8 mouse cellular contexts compared by ENCODE assay signal in genomic region chr2:25289651-25290050, GRCm38 (mm10). TPM values are rescaled to one million over a fixed set of nuclear protein-coding genes. Genes with fewer than 3 reads are reported as not detected.
DNase-seq lines count a peak whose midpoint lies in the region; ATAC-seq and TF ChIP-seq lines count a peak whose summit lies in the region.
"Had no signal": no experiment of that assay in that cellular context is flagged by ENCODE, and none has a peak within 500 bp of the region (broad histone marks: within the 10 kb centered on the region; RNA-seq: fewer than 3 reads in every experiment).

TSS of gene Lrrc26 (plus strand) at chr2:25289915.

- WGBS in forebrain, embryonic 13.5 days, result 9% methylated on average over 11 of the region's 11 CpGs

- H3K4me3 ChIP-seq in testis, adult 2 months (ENCODE audit: control insufficient read depth, low read depth, low read length), result peak within 1 kb of the TSS; percentile 76
- peak within 1 kb of the TSS; percentile 27 for H3K4me3 ChIP-seq in forebrain, embryonic 13.5 days
- H3K4me3 ChIP-seq: liver, embryonic 13.5 days had no signal

- no peak for TF ChIP-seq CTCF in testis, adult 2 months (IDR thresholded peaks at IDR 0.05; ENCODE audit: control insufficient read depth, insufficient read depth, insufficient replicate concordance, low read depth, low read length)

- H3K9ac ChIP-seq in forebrain, embryonic 13.5 days, result peak within 1 kb of the TSS; percentile 21
- H3K9ac ChIP-seq: liver, embryonic 13.5 days had no signal

- H3K4me2 ChIP-seq in forebrain, embryonic 13.5 days, result peak within 1 kb of the TSS; percentile 51
- H3K4me2 ChIP-seq: liver, embryonic 13.5 days had no signal

- DNase-seq in testis, postnatal 14 days (ENCODE audit: low spot score), result no peak
- peak; percentile 72 for DNase-seq in kidney, adult 9 months
- DNase-seq in lung, postnatal 4 days, result peak; percentile 54 to 71
- DNase-seq in embryo, embryonic 10.5 days (ENCODE audit: low spot score), result no peak
- no peak for DNase-seq in adrenal gland, adult (ENCODE audit: inconsistent age in 2 of 2, low spot score in 1 of 2)
- DNase-seq: liver, embryonic 13.5 days had no signal

- no peak for ATAC-seq in forebrain, embryonic 13.5 days

- H3K27me3 ChIP-seq in testis, adult 2 months (ENCODE audit: control insufficient read depth, insufficient read depth, low read length), result no peaks in the 10 kb centered on the region
- H3K27me3 ChIP-seq in forebrain, embryonic 13.5 days, result peaks cover 73% of the 10 kb centered on the region

- no peak within 1 kb of the TSS for H3K27ac ChIP-seq in testis, adult 2 months (ENCODE audit: control insufficient read depth, insufficient read depth, low read depth, low read length)
- H3K27ac ChIP-seq in forebrain, embryonic 13.5 days, result no peak within 1 kb of the TSS
- H3K27ac ChIP-seq: liver, embryonic 13.5 days had no signal

- peaks cover 8% of the 10 kb centered on the region for H3K4me1 ChIP-seq in testis, adult 2 months (ENCODE audit: control insufficient read depth, insufficient read depth, low read length)
- peaks cover 26% of the 10 kb centered on the region for H3K4me1 ChIP-seq in forebrain, embryonic 13.5 days

- peaks cover 4% of the 10 kb centered on the region for H3K36me3 ChIP-seq in testis, adult 2 months (ENCODE audit: control insufficient read depth, insufficient read depth, low read length)
- H3K36me3 ChIP-seq in forebrain, embryonic 13.5 days (ENCODE audit: poor library complexity, severe bottlenecking), result peaks cover 21% of the 10 kb centered on the region

- no peak for TF ChIP-seq POLR2A in testis, adult 2 months (IDR thresholded peaks at IDR 0.05; ENCODE audit: control insufficient read depth, low read depth, low read length)

- no peaks in the 10 kb centered on the region for H3K9me3 ChIP-seq in forebrain, embryonic 13.5 days (replicated peaks)
- H3K9me3 ChIP-seq: liver, embryonic 13.5 days had no signal

RNA-seq across cellular contexts. Expression of gene Lrrc26, which starts in this region (rescaled TPM):
- 3.5 and 4.3 TPM in 2 replicates for polyA plus RNA-seq in testis, adult 2 months (2012; rRNA removed)
- polyA plus RNA-seq in forebrain, embryonic 13.5 days (2015; fragmentation: Nextera tagmentation; extraction: Ambion mirVana), result 0.14 TPM in 1 of 2 replicates, not detected in the other
- polyA plus RNA-seq: liver, embryonic 13.5 days had no signal

Comparison
In these comparisons a context has a peak if more than half of its experiments do, and no peak if none do; other contexts are left out.
1. DNase-seq: peak in kidney, adult 9 months (single experiment) and lung, postnatal 4 days (2 of 2); none in testis, postnatal 14 days (single experiment), embryo, embryonic 10.5 days (single experiment) and adrenal gland, adult (0 of 2).